Mouse (Mus musculus): ENCODE data around the gene Bco1. TPM values are rescaled to one million over a fixed set of nuclear protein-coding genes. Genes with fewer than 3 reads are reported as not detected.

Bco1 gene
- polyA plus RNA-seq, 1 experiment from 2014 or later, result not detected

DNA sequence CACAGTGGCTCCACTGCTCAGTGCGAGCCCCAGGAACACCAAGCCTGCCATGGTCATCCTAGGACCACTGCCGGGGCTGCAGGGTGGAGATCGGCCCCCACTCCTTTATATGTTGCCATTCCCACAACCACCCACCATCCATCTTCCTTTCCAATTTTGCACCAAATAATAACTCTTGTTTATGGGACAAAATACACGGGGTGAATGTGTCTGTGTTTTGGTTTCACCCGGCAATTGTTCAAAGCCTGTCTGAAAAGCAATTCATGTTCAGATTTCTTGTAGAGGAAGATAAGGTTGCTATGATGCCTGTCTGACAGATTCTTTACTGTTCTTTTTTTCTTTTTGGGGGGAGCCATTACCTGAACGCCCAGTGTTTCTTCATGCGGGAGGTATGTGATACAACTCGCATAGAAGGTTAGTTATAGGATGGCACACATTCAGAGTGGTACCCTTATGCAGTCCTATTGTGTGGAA, 13.2 kb upstream of the Bco1 start, which contains the start of gene Pkd1l2:
TSS of gene Pkd1l2 (minus strand) at position 51 of the 474 bp plus-strand sequence.
- no peak within 1 kb of the TSS for H3K4me2 ChIP-seq (ENCODE audit: low read length)
- ATAC-seq, result no peak
- 87% methylated on average over 8 of the region's 8 CpGs for WGBS
- no peaks in the 10 kb centered on the region for H3K9me3 ChIP-seq (replicated peaks; ENCODE audit: control insufficient read depth, low read length)
- no peak within 1 kb of the TSS for H3K9ac ChIP-seq (ENCODE audit: low read length)
- H3K36me3 ChIP-seq (ENCODE audit: control insufficient read depth, insufficient read depth, low read length), result no peaks in the 10 kb centered on the region
- DNase-seq (ENCODE audit: low spot score), result no peak
- H3K4me3 ChIP-seq (ENCODE audit: low read depth, low read length), result no peak within 1 kb of the TSS
- no peak within 1 kb of the TSS for H3K27ac ChIP-seq (ENCODE audit: low read depth, low read length)
- H3K4me1 ChIP-seq (ENCODE audit: control insufficient read depth, insufficient read depth, low read length), result no peaks in the 10 kb centered on the region
- H3K27me3 ChIP-seq (replicated peaks; ENCODE audit: control insufficient read depth, insufficient read depth, low read length), result no peaks in the 10 kb centered on the region

DNA sequence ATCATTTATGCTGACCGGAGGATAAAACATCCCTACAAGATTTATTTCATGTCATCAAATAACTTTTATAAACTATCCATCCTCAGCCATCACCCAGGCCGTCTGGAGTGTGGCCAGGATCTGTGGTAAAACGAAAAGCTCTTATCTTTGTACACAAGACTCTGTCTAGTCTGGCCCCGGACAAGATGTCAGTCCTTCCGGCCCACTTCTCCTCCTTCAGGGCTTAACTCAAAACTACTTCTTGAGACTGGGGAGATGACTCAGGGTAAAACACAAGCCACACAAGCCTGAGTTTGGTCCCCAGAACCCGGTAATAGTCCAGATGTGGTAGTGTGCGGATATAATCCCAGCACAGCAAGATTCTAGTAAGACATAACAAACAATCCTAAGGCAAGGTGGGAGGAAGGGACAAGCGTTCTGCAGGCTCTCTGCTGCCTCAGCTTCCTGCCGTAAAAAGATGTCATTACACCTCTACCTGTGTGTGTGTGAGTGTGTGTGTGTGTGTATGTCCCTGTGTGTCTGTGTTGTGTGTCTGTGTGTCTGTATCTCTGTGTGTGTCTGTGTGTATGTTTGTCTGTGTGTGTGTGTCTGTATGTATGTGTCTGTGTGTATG, 12.6 kb upstream of the Bco1 start:
- Histone ChIP-seq H3K27me3 (replicated peaks; ENCODE audit: control insufficient read depth, insufficient read depth, low read length) (no peaks in the 10 kb centered on the region), H3K9me3 (replicated peaks; ENCODE audit: control insufficient read depth, low read length) (no peaks in the 10 kb centered on the region), H3K36me3 (ENCODE audit: control insufficient read depth, insufficient read depth, low read length) (no peaks in the 10 kb centered on the region), H3K4me3 (ENCODE audit: low read depth, low read length) (no peak overlapping the region), H3K4me1 (ENCODE audit: control insufficient read depth, insufficient read depth, low read length) (no peaks in the 10 kb centered on the region), H3K9ac (ENCODE audit: low read length) (no peak overlapping the region), H3K27ac (ENCODE audit: low read depth, low read length) (no peak overlapping the region), H3K4me2 (ENCODE audit: low read length) (no peak overlapping the region)
- WGBS, result 88% methylated on average over 9 of the region's 9 CpGs
- ATAC-seq, result no peak
- DNase-seq (ENCODE audit: low spot score), result no peak

DNA sequence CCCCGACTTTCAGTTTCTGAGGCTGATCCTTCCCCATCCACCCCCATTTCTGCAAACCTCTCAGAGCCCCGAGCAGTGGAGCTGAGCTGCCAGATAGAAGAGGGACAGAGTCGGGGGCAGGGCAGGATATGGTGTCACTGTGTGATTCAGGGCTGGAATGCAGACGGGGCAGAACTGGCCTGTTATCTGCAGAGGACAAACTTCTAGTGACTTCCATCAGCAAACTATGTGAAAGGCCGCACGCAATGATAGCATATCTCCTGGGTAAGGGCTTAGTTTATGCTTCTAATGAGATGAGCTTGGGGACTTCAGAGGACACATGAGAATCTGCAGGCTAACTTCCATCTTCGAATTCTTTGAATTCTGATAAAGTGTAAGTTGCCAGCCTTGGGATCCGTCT, 10.1 kb upstream of the Bco1 start:
- ATAC-seq, result no peak
- Histone ChIP-seq H3K27me3 (replicated peaks; ENCODE audit: control insufficient read depth, insufficient read depth, low read length) (no peaks in the 10 kb centered on the region), H3K4me3 (ENCODE audit: low read depth, low read length) (no peak overlapping the region), H3K27ac (ENCODE audit: low read depth, low read length) (no peak overlapping the region), H3K4me1 (ENCODE audit: control insufficient read depth, insufficient read depth, low read length) (no peaks in the 10 kb centered on the region), H3K36me3 (ENCODE audit: control insufficient read depth, insufficient read depth, low read length) (no peaks in the 10 kb centered on the region), H3K9me3 (replicated peaks; ENCODE audit: control insufficient read depth, low read length) (no peaks in the 10 kb centered on the region), H3K4me2 (ENCODE audit: low read length) (no peak overlapping the region), H3K9ac (ENCODE audit: low read length) (no peak overlapping the region)
- WGBS, result 75% methylated on average over 8 of the region's 8 CpGs
- no peak for DNase-seq (ENCODE audit: low spot score)

DNA sequence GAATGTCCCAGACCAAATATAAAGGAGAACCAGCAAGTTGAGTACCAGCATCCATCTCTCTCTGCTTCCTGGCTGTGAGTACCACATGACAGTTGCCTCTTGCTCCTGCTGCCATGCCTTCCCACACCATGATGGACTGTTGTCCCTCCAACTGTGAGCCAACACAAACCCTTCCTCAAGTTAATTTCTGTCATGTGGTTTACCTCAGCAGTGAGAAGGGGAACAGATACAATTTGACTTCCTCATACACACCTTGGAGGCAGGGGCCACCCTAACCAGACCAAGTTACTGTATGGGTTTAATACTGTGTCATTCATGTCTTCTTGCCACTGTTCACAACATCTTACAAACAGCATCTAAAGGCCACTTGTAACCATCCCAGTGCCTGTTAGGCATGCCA, 8.6 kb upstream of the Bco1 start:
- Histone ChIP-seq H3K4me2 (ENCODE audit: low read length) (no peak overlapping the region), H3K27me3 (replicated peaks; ENCODE audit: control insufficient read depth, insufficient read depth, low read length) (no peaks in the 10 kb centered on the region), H3K9ac (ENCODE audit: low read length) (no peak overlapping the region), H3K4me1 (ENCODE audit: control insufficient read depth, insufficient read depth, low read length) (no peaks in the 10 kb centered on the region), H3K9me3 (replicated peaks; ENCODE audit: control insufficient read depth, low read length) (no peaks in the 10 kb centered on the region), H3K27ac (ENCODE audit: low read depth, low read length) (no peak overlapping the region), H3K4me3 (ENCODE audit: low read depth, low read length) (no peak overlapping the region), H3K36me3 (ENCODE audit: control insufficient read depth, insufficient read depth, low read length) (no peaks in the 10 kb centered on the region)
- ATAC-seq, result no peak
- DNase-seq (ENCODE audit: low spot score), result no peak

DNA sequence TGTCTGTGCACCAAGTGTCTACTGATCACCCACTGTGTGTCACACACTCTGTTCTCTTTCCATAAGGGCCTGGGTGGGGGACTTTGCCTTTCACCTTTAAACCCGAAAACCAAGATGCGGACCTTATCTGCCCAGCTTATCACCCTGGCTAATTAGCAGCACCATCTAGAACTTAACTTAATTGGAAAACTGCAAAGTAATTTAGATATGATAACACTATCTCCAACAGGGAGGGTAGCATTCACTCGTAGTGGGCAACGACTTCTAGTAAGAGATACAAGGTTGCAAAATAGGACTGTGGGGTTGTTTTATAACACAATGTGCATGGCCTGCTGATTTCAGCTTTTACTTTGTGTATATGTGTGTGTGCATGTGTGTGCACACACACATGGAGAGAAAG, 5.9 kb upstream of the Bco1 start:
- Histone ChIP-seq H3K4me3 (ENCODE audit: low read depth, low read length) (no peak overlapping the region), H3K9me3 (replicated peaks; ENCODE audit: control insufficient read depth, low read length) (no peaks in the 10 kb centered on the region), H3K27ac (ENCODE audit: low read depth, low read length) (no peak overlapping the region), H3K27me3 (replicated peaks; ENCODE audit: control insufficient read depth, insufficient read depth, low read length) (no peaks in the 10 kb centered on the region), H3K36me3 (ENCODE audit: control insufficient read depth, insufficient read depth, low read length) (no peaks in the 10 kb centered on the region), H3K4me2 (ENCODE audit: low read length) (no peak overlapping the region), H3K4me1 (ENCODE audit: control insufficient read depth, insufficient read depth, low read length) (no peaks in the 10 kb centered on the region), H3K9ac (ENCODE audit: low read length) (no peak overlapping the region)
- ATAC-seq, result no peak
- DNase-seq (ENCODE audit: low spot score), result no peak
- WGBS, result 94% methylated on average over 4 of the region's 4 CpGs

DNA sequence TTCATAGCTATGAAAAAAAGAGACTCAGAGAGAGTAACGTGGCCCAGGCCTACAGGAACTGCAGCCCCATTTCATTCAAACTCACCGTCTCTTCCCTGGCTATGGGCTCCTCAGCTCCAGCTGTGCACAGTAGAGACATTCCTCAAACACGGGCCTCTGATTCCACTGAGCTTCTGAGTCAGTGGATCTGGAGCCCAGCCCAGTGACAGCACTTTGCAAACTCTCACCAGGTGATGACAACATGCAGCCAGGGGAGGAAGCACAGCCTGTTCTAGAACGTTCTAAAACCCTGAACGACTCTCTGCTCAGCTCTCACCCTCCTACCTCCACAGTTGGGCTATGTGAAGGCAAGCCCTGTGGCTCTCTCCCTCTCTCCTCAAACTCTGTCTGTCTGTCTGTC, 1.6 kb upstream of the Bco1 start:
- Histone ChIP-seq H3K4me2 (ENCODE audit: low read length) (no peak overlapping the region), H3K27me3 (replicated peaks; ENCODE audit: control insufficient read depth, insufficient read depth, low read length) (no peaks in the 10 kb centered on the region), H3K9ac (ENCODE audit: low read length) (no peak overlapping the region), H3K4me1 (ENCODE audit: control insufficient read depth, insufficient read depth, low read length) (peaks cover 5% of the 10 kb centered on the region; the same call in 1 of the 2 replicates), H3K9me3 (replicated peaks; ENCODE audit: control insufficient read depth, low read length) (no peaks in the 10 kb centered on the region), H3K4me3 (ENCODE audit: low read depth, low read length) (no peak overlapping the region), H3K27ac (ENCODE audit: low read depth, low read length) (no peak overlapping the region), H3K36me3 (ENCODE audit: control insufficient read depth, insufficient read depth, low read length) (no peaks in the 10 kb centered on the region)
- DNase-seq (ENCODE audit: low spot score), result no peak
- ATAC-seq, result no peak
- 77% methylated on average over 5 of the region's 5 CpGs for WGBS

DNA sequence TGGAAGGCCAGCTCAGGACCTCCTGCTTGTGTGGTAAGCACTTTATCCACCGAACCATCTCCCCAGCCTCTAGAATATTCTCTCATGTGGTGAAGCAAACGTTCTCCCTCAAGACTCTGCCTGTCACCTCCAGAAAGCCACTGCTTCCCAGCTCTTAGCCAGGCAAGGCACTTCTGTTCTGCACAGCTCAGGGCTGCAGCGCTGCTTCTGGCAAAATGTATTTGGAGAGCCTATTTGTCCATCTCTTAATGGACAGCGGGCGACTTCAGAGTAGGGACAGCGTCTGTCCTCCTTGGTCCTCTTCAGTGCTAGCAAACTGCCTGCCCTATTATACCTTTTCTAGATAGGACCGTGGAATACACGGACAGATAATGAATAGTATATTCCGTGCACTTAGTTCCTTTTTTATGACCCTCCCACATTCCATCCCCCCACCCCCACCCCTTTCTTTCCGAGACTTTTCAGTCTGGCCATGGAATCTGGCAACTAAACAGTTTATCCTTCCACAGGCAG, 1.5 kb downstream of the Bco1 start:
- no peaks in the 10 kb centered on the region for H3K9me3 ChIP-seq (replicated peaks; ENCODE audit: control insufficient read depth, low read length)
- no peaks in the 10 kb centered on the region for H3K36me3 ChIP-seq (ENCODE audit: control insufficient read depth, insufficient read depth, low read length)
- peak overlapping the region; percentile 28 for H3K4me2 ChIP-seq (ENCODE audit: low read length)
- no peak overlapping the region for H3K4me3 ChIP-seq (ENCODE audit: low read depth, low read length)
- H3K27ac ChIP-seq (ENCODE audit: low read depth, low read length), result no peak overlapping the region
- DNase-seq (ENCODE audit: low spot score) (no peak), ATAC-seq (no peak)
- no peak overlapping the region for H3K9ac ChIP-seq (ENCODE audit: low read length)
- WGBS, result 74% methylated on average over 10 of the region's 10 CpGs
- peaks cover 5% of the 10 kb centered on the region; the same call in 1 of the 2 replicates for H3K4me1 ChIP-seq (ENCODE audit: control insufficient read depth, insufficient read depth, low read length)
- no peaks in the 10 kb centered on the region for H3K27me3 ChIP-seq (replicated peaks; ENCODE audit: control insufficient read depth, insufficient read depth, low read length)

DNA sequence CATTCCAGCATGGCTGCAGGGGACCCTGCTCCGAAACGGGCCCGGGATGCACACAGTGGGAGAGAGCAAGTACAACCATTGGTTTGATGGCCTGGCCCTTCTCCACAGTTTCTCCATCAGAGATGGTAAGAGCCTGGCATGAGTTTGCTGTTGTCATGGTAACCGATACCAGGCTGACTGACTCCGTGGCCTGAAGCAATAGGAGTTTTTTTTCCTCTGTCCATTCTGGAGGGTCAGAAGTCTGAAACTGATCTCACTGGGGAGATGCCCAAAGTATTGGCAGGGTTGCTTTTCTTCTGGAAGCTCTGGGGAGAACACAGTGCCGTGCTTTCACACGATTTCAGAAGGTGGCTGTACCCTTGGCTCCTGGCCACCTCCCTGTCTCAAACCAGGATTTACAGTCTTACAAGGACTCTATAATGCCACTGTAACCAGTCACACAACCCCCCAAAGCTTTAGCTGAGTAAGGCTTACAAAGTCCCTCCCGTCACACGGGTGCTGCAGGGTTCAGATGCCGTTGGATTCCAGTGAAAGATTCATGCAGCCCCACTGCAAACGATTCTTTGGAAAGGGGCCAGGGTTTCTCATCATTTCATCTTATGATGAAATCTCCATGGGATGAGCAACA, 2.0 kb downstream of the Bco1 start:
- Histone ChIP-seq H3K36me3 (ENCODE audit: control insufficient read depth, insufficient read depth, low read length) (no peaks in the 10 kb centered on the region), H3K4me2 (ENCODE audit: low read length) (peak overlapping the region; percentile 28), H3K27ac (ENCODE audit: low read depth, low read length) (0 out of 2 replicates have a peak overlapping the region, but pooled peaks have one; percentile 48), H3K4me3 (ENCODE audit: low read depth, low read length) (no peak overlapping the region), H3K27me3 (replicated peaks; ENCODE audit: control insufficient read depth, insufficient read depth, low read length) (no peaks in the 10 kb centered on the region), H3K9ac (ENCODE audit: low read length) (no peak overlapping the region), H3K4me1 (ENCODE audit: control insufficient read depth, insufficient read depth, low read length) (peaks cover 5% of the 10 kb centered on the region; the same call in 1 of the 2 replicates), H3K9me3 (replicated peaks; ENCODE audit: control insufficient read depth, low read length) (no peaks in the 10 kb centered on the region)
- peak; percentile 76 for DNase-seq (ENCODE audit: low spot score)
- WGBS, result 43% methylated on average over 11 of the region's 11 CpGs
- peak; percentile 79; the same call in 1 of the 2 replicates for ATAC-seq

DNA sequence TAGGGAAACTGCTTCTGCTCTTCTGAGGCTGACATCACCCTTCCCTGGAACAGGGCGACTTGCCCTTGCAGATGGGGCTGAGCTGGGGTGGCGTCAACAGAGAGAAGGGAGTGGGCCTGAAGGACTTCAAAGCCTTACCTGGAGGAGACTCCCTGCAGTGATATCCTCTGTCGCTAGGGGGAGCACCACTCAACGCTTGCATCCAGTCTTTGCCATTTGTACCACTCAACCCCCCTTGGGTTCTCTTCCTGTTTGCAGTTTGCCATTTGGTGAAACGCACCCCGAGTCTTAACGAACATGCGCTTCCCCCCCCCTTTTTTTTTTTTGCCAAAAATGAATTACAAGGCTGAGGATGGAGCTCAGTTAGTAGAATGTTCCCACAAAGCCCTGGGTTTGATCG, 11.9 kb downstream of the Bco1 start:
- Histone ChIP-seq H3K9me3 (replicated peaks; ENCODE audit: control insufficient read depth, low read length) (no peaks in the 10 kb centered on the region), H3K27me3 (replicated peaks; ENCODE audit: control insufficient read depth, insufficient read depth, low read length) (no peaks in the 10 kb centered on the region), H3K4me3 (ENCODE audit: low read depth, low read length) (no peak overlapping the region), H3K36me3 (ENCODE audit: control insufficient read depth, insufficient read depth, low read length) (no peaks in the 10 kb centered on the region), H3K27ac (ENCODE audit: low read depth, low read length) (no peak overlapping the region), H3K4me1 (ENCODE audit: control insufficient read depth, insufficient read depth, low read length) (no peaks in the 10 kb centered on the region), H3K9ac (ENCODE audit: low read length) (no peak overlapping the region), H3K4me2 (ENCODE audit: low read length) (no peak overlapping the region)
- DNase-seq (ENCODE audit: low spot score) (peak; percentile 75), ATAC-seq (no peak)
- WGBS, result 16% methylated on average over 9 of the region's 9 CpGs

All from forebrain, embryonic 14.5 days (tissue).